Mouse (Mus musculus) embryonic facial prominence, embryonic 10.5 days (tissue): ENCODE results near the gene Yeats4. TPM values are rescaled to one million over a fixed set of nuclear protein-coding genes. Genes with fewer than 3 reads are reported as not detected.
A peak's percentile ranks its signal among the peaks of the same experiment; 100 is the strongest.
"Not testable (repeated sequence)": the region's sequence is repeated elsewhere in the genome, so short reads cannot be mapped to it uniquely, and the experiment has no call there.

Experiments
- DNase-seq: peaks from one replicate; pipeline ENCODE4 v3.0.0-alpha.2; 2017; ENCODE audit warnings: low spot score
- H3K27ac ChIP-seq: fragments of 300-500 bp; sonication (generic); replicated peaks from 2 replicates; pipeline ENCODE4 v1.5.1; 2016; ENCODE audit warnings: mild to moderate bottlenecking
- H3K27me3 ChIP-seq: fragments of 300-500 bp; sonication (generic); replicated peaks from 2 replicates; pipeline ENCODE4 v1.6.1; 2016; ENCODE audit warnings: low read depth, mild to moderate bottlenecking; ENCODE audit not compliant: poor library complexity, severe bottlenecking
- H3K36me3 ChIP-seq: fragments of 300-500 bp; sonication (generic); replicated peaks from 2 replicates; pipeline ENCODE4 v1.6.1; 2016; ENCODE audit warnings: mild to moderate bottlenecking, moderate library complexity
- H3K4me1 ChIP-seq: fragments of 300-500 bp; sonication (generic); 2 replicates; pipeline ENCODE4 v1.6.1; 2016
- H3K4me3 ChIP-seq: fragments of 300-500 bp; sonication (generic); 2 replicates; pipeline ENCODE4 v1.5.1; 2016; ENCODE audit warnings: mild to moderate bottlenecking, moderate library complexity
- H3K9me3 ChIP-seq: fragments of 300-500 bp; sonication (generic); 2 replicates; pipeline ENCODE4 v1.6.1; 2016; ENCODE audit warnings: mild to moderate bottlenecking
- WGBS: fragments of 180-500 bp; shearing (Covaris S2); methylation state at CpG from one replicate; pipeline ENCODE4 v1.1.7; 2016; 5-methylcytosine and 5-hydroxymethylcytosine counted together
- polyA plus RNA-seq: library from polyadenylated mRNA; unstranded; fragments of >200 nt; fragmentation: Nextera tagmentation; extraction: Ambion mirVana; gene quantifications from 2 replicates; pipeline ENCODE4 v1.2.1, GENCODE M21; 2016

Yeats4 gene
- polyA plus RNA-seq, 1 experiment from 2014 or later, result 107 TPM

- Histone ChIP-seq H3K27me3 (no peaks in the 10 kb centered on the region), H3K4me3 (no peak overlapping the region), H3K36me3 (peaks cover 94% of the 10 kb centered on the region), H3K27ac (no peak overlapping the region), H3K9me3 (peaks cover 4% of the 10 kb centered on the region; the same call in 1 of the 2 replicates), H3K4me1 (no peaks in the 10 kb centered on the region)
- peak; percentile 55 for DNase-seq
- WGBS, result 71% methylated on average over 5 of the region's 5 CpGs
Observed at GRCm38 (mm10) chr10:117216793-117217192, 7.5 kb downstream of the Yeats4 start.

- Histone ChIP-seq H3K9me3 (peaks cover 4% of the 10 kb centered on the region; the same call in 1 of the 2 replicates), H3K4me1 (no peaks in the 10 kb centered on the region), H3K4me3 (no peak overlapping the region), H3K27me3 (no peaks in the 10 kb centered on the region), H3K27ac (no peak overlapping the region), H3K36me3 (peaks cover 92% of the 10 kb centered on the region)
- 96% methylated on average over 9 of the region's 9 CpGs for WGBS
- DNase-seq, result no peak
Observed at GRCm38 (mm10) chr10:117216132-117216495, 8.2 kb downstream of the Yeats4 start.

GRCm38 (mm10) chr10:117215409-117216131, 8.7 kb downstream of the Yeats4 start:
- DNase-seq, result no peak
- peaks cover 4% of the 10 kb centered on the region; the same call in 1 of the 2 replicates for H3K9me3 ChIP-seq
- H3K4me1 ChIP-seq, result no peaks in the 10 kb centered on the region
- no peaks in the 10 kb centered on the region for H3K27me3 ChIP-seq
- no peak overlapping the region for H3K4me3 ChIP-seq
- 93% methylated on average over 25 of the region's 25 CpGs for WGBS
- peaks cover 86% of the 10 kb centered on the region for H3K36me3 ChIP-seq
- no peak overlapping the region for H3K27ac ChIP-seq

GRCm38 (mm10) chr10:117211023-117211422, 13.3 kb downstream of the Yeats4 start:
- Histone ChIP-seq H3K27me3 (no peaks in the 10 kb centered on the region), H3K27ac (no peak overlapping the region), H3K4me3 (no peak overlapping the region), H3K4me1 (peaks cover 4% of the 10 kb centered on the region), H3K36me3 (peaks cover 44% of the 10 kb centered on the region), H3K9me3 (no peaks in the 10 kb centered on the region)
- WGBS, result 88% methylated on average over 6 of the region's 6 CpGs
- DNase-seq, result no peak

GRCm38 (mm10) chr10:117209469-117209938, 14.8 kb downstream of the Yeats4 start:
- peaks cover 4% of the 10 kb centered on the region for H3K4me1 ChIP-seq
- H3K4me3 ChIP-seq, result peak overlapping the region; percentile 48
- WGBS, result 19% methylated on average over 11 of the region's 11 CpGs
- H3K27me3 ChIP-seq, result no peaks in the 10 kb centered on the region
- no peaks in the 10 kb centered on the region for H3K9me3 ChIP-seq
- peak; percentile 55 for DNase-seq
- peaks cover 28% of the 10 kb centered on the region for H3K36me3 ChIP-seq
- H3K27ac ChIP-seq, result no peak overlapping the region

- not testable (repeated sequence) for H3K4me3 ChIP-seq
Observed at GRCm38 (mm10) chr10:117208787-117209186, 15.5 kb downstream of the Yeats4 start.

DNA sequence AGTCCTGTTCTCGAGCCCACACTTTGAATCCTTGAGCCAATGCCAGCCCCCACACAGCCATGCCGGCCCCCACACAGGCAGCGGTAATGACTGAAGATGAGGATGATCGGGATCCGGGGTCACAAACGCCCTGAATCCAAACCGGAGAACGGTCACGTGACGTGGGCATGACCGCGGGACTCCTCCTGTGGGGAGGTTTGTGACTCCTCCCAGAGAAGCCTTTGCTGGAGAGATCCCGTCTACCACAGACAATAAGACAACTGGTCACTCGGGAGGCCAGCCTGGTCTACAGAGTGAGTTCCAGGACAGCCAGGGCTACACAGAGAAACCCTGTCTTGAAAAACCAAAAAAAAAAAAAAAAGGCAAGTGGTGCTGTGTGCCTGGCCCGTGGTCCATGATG, 16.1 kb downstream of the Yeats4 start:
- Histone ChIP-seq H3K4me1 (peaks cover 7% of the 10 kb centered on the region), H3K9me3 (no peaks in the 10 kb centered on the region), H3K27me3 (no peaks in the 10 kb centered on the region), H3K27ac (no peak overlapping the region), H3K4me3 (no peak overlapping the region), H3K36me3 (peaks cover 19% of the 10 kb centered on the region)
- 85% methylated on average over 15 of the region's 15 CpGs for WGBS
- no peak for DNase-seq

More at GRCm38 (mm10) chr10:117208787-117209186, 15.5 kb downstream of the Yeats4 start:
- not testable (repeated sequence) for H3K27ac ChIP-seq, H3K27me3 ChIP-seq, H3K4me1 ChIP-seq, H3K9me3 ChIP-seq, DNase-seq
- 94% methylated on average over 6 of the region's 6 CpGs for whole genome bisulfite sequencing
- peaks cover 21% of the 10 kb centered on the region for H3K36me3 ChIP-seq

DNA sequence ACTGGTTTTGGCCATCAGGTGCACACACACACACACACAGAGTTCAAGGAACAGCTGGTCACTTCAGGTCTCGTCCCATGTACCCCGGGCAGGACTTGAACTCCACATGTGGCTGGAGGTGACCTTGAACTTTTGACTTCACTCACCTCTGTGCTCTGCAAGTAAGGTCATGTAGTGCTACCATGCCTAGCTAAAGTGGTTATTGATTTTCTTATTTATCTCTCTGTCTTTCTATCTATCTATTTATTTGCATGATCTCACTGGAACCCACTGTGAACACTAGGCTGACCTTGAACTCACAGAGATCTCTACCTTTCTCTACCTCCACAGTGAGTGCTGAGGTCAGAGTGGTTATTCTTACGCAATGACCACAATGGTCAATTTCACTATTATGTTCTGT, 18.2 kb downstream of the Yeats4 start:
- H3K27ac ChIP-seq, result no peak overlapping the region
- no peaks in the 10 kb centered on the region for H3K27me3 ChIP-seq
- no peaks in the 10 kb centered on the region for H3K36me3 ChIP-seq
- no peaks in the 10 kb centered on the region for H3K9me3 ChIP-seq
- H3K4me1 ChIP-seq, result peaks cover 14% of the 10 kb centered on the region
- no peak for DNase-seq
- WGBS, result 91% methylated on average over 3 of the region's 3 CpGs
- no peak overlapping the region for H3K4me3 ChIP-seq

DNA sequence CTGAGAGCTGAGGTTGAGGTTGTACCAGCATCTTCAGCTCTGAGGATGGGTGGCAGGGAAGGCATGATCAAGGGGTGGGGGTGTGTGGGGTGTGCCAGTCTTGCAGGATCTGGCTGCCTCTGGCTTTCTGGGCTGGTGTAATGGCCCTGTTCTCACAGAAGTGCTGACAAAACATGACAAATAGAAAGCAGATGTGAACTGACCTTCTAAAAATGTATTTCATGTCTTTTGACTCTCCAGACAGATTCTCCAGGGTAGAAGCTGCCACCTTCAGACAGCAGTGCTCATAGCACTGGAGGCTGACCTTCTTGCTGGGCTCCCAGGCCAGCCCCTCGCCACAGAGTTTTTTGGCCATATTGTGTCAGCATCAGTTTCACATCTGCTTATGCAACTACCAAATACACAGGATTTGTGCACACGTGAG, 20.7 kb downstream of the Yeats4 start:
- no peaks in the 10 kb centered on the region for H3K36me3 ChIP-seq
- no peak overlapping the region for H3K4me3 ChIP-seq
- DNase-seq, result peak; percentile 29
- no peaks in the 10 kb centered on the region for H3K9me3 ChIP-seq
- WGBS, result 71% methylated on average over 2 of the region's 2 CpGs
- peaks cover 25% of the 10 kb centered on the region for H3K4me1 ChIP-seq
- H3K27ac ChIP-seq, result no peak overlapping the region
- no peaks in the 10 kb centered on the region for H3K27me3 ChIP-seq

DNA sequence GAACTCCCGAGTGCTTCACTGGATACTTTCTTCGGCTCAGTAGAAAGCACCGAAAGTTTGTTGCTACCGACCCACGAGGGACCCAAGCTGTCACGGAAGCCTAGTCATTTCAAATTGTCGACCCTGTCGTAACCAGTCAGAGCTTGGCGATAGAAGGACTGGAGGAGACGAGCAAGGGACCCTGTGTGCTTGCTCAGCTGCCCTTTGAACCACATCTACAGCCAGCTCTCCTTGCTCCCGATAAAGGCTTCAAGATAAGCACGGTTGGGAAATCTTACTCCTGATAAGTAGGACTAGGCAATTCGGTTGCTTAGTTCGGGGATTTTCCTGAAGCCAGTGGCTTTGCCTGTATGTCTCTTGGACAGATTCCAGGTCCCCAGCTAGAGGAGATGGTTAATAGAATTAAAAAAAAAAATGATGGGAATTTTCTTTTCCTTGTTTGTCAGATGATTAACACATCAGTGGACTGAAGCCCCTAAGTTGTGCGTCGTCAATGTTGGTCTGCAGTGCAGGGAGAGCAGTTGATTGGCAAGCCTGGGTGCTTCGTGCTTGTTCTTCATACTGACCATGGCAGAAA, 21.2 kb downstream of the Yeats4 start:
- Histone ChIP-seq H3K27ac (no peak overlapping the region), H3K4me3 (no peak overlapping the region), H3K27me3 (no peaks in the 10 kb centered on the region), H3K36me3 (no peaks in the 10 kb centered on the region), H3K9me3 (no peaks in the 10 kb centered on the region), H3K4me1 (peaks cover 25% of the 10 kb centered on the region)
- DNase-seq, result no peak
- 83% methylated on average over 17 of the region's 17 CpGs for WGBS

- WGBS, result 46% methylated on average over 3 of the region's 3 CpGs
- Histone ChIP-seq H3K36me3 (no peaks in the 10 kb centered on the region), H3K4me3 (no peak overlapping the region), H3K9me3 (no peaks in the 10 kb centered on the region), H3K4me1 (peaks cover 25% of the 10 kb centered on the region), H3K27ac (no peak overlapping the region; the same call in 1 of the 2 replicates), H3K27me3 (no peaks in the 10 kb centered on the region)
- peak; percentile 14 for DNase-seq
Observed at GRCm38 (mm10) chr10:117199701-117200100, 24.6 kb downstream of the Yeats4 start.

- H3K4me1 ChIP-seq, result peaks cover 14% of the 10 kb centered on the region
- 85% methylated on average over 3 of the region's 3 CpGs for WGBS
- H3K4me3 ChIP-seq, result no peak overlapping the region
- H3K36me3 ChIP-seq, result no peaks in the 10 kb centered on the region
- no peak for DNase-seq
- no peaks in the 10 kb centered on the region for H3K9me3 ChIP-seq
- H3K27ac ChIP-seq, result no peak overlapping the region
- no peaks in the 10 kb centered on the region for H3K27me3 ChIP-seq
Observed at GRCm38 (mm10) chr10:117196696-117197095, 27.6 kb downstream of the Yeats4 start.

- H3K4me3 ChIP-seq, result no peak overlapping the region
- no peaks in the 10 kb centered on the region for H3K27me3 ChIP-seq
- no peak for DNase-seq
- no peaks in the 10 kb centered on the region for H3K36me3 ChIP-seq
- H3K27ac ChIP-seq, result no peak overlapping the region
- peaks cover 14% of the 10 kb centered on the region for H3K4me1 ChIP-seq
- no peaks in the 10 kb centered on the region for H3K9me3 ChIP-seq
- 94% methylated on average over 4 of the region's 4 CpGs for WGBS
Observed at GRCm38 (mm10) chr10:117195748-117196147, 28.6 kb downstream of the Yeats4 start.
